Mouse (Mus musculus) lung, postnatal 0 days (tissue): ENCODE results near the gene Nfatc2.

ENCODE experiments used
- CTCF ChIP-seq: IDR thresholded peaks from 2 replicates; pipeline ENCODE4 v1.5.1; 2016; ENCODE audit warnings: antibody characterized with exemption, mild to moderate bottlenecking
- EP300 ChIP-seq: IDR thresholded peaks from 2 replicates; pipeline ENCODE4 v1.6.1; 2016; ENCODE audit warnings: antibody characterized with exemption, mild to moderate bottlenecking, control low read depth

DNA sequence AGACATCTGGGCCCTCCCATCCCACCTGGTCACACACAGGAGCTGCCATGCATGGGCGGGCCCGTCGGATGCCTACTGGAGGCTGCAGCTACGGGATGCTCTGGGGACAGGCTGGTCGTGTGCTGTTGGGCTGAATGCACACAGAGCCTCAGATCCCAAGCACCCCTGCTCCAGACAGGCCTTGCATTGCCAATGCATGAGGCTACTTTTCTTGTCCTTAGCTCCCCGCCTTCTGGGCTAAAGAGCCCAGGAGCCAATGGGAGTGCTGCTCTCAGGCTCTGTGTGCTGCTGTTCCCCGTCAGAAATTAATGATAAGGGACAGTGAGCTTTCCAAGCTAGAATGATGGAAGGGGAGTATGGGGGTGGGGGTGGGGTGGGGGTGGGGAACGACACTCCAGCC, 17.0 kb downstream of the Nfatc2 start:
- TF ChIP-seq EP300, result no peak
- TF ChIP-seq CTCF, result no peak
